Mouse (Mus musculus): ENCODE measurements around the gene Cd3g.

The Cd3g gene

DNA sequence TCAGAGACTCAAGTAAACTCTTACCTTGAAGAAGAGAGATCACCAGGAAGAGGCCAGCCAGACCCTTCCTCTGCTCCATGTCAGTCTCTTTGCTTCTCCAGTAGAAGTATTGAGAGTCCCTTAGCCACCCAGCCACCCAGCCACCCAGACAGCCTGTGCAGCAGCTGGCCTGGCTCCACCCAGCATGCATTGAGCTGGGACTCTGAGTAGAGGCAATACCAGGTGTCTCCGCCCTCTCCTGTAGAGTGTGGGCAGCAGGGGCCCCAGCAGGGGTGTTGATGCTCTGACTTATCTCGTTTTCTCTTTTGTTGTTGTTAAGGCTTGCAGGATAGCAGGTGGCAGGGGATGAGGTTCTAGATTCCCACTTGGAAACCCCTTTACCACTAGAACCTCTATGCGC, at the start of gene Cd3g:
Gene Cd3g (minus strand): TSS at position 190 of the 400 bp plus-strand sequence.
- ATAC-seq (ENCODE audit: low TSS enrichment): no peak

DNA sequence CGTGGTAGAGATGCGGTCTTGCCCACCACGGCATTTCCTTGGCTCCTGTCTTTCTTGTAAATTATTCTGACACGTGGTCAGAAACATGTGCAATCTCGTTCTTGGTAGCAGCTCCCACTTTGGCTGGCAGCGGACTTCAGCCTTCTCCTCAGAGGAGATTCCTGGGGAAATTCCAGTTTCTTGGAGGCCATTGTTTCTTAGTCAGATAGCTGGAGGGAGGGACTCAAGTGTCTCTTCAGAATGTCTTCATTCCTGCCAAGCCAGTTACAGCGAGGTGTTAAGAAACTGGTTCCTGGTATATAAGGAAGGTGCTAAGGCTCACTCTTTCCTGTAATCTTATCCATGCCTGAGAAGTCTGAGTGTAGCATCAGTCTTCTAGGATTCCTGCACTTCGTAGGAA, 47.1 kb upstream of the Cd3g start:
- no peak for ATAC-seq (ENCODE audit: low TSS enrichment)

DNA sequence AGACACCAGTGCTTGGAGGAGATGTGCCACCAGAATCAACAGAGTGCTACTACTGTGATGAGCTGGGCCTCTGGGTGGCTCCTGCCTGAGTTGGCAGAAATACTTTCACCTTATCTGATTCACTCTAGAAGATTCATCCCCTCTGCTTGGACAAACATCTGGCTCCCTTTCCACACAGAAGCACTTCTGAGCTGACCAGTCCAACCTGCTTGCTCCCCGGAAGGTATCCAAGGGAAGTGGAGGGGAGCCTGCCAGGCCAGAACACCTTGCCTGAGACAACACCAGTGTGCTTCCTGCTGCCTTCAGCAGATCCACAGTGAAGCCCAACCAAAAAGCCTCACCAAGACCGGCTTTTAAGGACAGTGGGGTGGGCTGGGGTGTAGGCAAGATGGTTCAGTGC, 44.0 kb upstream of the Cd3g start:
- ATAC-seq (ENCODE audit: low TSS enrichment): no peak

DNA sequence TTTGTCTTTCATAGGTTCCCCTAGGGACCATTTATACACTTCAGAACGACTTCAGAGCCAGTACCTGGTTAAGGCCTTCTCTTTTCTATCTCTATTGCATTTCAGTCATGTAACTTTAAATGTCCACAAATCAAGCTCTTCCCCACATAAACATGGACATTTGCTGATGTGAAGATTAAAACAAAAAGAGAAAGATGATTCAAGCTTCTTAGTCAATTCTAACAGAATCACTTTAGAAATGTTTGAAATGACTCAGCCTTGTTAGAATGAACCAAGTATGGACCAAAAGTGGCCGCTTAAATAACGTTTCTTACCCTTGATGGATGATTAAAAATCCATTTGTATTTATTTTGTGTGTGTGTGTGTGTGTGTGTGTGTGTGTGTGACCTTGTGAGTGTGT, 43.4 kb upstream of the Cd3g start:
- ATAC-seq (ENCODE audit: low TSS enrichment): no peak

DNA sequence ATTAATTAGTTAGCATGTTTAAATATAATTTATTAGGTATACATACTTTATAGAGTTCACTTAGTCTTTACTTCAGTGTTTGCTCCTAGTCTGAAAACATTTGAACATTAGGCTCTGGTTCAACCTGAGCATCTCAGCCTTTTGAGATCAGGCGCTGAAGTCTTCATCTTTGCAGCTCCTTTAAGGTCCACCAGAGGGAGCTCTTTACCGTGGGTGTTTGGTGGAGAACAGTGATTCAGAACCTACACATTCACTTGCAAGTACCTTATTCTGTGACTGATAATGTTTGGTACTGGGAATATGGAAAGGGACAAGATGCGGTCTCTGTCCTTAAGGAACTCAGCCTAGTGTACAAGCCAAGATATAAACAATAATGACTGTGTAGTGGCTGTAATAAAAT, 42.6 kb upstream of the Cd3g start:
- ATAC-seq (ENCODE audit: low TSS enrichment): peak; percentile 57; the same call in 1 of the 2 replicates

DNA sequence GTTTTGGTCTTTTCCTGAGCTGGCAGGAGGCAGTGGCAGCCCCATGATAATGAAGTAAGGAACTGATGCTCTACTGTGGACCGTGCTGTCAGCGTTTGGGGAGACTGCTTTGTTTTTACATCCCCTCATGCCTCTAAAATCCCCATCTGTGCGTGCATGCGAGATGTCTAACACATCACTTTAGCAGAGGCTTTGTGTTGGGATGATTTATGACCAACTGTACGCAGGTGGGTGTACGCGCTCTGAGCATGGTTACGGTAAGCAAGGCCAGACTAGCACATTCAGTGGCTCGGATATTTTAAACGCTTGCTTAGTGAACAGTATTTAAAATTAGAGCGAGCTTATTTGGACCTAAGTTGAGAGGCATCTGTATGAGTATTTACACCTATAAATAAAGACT, 37.8 kb upstream of the Cd3g start:
- ATAC-seq (ENCODE audit: low TSS enrichment): peak; percentile 76

DNA sequence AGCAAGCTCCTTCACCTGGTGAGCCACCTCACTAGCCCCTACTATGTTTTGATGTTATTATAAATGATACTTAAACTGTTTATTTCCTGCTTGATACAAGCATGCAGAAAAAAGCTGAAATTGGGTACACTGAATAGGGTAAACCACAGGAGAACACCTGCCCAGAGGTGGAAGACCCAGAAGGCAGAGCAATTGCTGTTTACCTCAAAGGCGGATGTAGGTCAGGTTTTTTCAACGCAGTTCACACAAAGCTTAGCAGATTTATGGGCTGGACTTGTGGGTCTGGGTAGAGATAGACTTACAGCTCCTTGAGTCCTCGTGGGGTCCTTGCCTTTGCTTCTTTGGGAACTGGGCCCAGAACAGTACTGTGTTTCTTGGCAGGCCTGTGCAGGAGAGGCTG, 35.6 kb upstream of the Cd3g start:
- ATAC-seq (ENCODE audit: low TSS enrichment): no peak

DNA sequence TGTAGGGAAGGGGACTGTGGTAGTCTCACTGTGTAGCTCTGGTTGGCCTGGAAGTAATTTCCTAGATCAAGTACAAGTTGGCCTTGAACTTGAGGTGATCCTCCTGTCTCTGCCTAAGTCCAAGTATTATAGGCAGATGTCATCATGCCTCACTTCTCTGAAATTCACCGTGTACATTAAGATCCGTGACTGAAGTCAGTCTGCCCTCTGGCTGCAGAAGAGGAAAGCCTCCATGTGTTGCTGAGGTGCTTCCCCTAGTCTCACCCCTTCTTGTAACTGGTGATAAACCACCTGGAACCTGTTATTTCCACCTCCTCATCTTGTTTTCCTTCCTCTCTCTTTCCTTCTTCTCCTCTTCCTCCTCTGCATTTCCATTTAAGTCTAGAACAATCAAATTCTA, 34.6 kb upstream of the Cd3g start:
- no peak for ATAC-seq (ENCODE audit: low TSS enrichment)

DNA sequence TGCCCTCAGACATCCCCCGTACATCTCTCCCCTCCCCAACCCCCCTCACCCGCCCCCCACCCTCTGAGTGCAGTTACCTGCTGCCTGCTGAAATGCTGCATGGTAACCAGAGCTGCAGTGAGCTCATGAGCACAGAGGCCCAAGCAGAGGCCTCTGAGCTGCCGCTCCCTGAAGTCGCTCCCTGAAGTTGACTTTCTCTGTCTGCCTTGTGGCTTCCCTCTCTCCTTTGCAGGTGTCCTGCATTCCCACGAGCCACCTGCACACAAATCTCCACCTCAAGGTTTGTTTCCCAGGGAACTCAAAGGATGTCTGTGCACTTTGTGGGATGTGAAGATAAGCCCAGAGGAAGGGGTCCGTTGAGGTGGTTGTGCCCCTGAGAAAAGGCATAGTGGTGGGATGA, 31.1 kb upstream of the Cd3g start:
- ATAC-seq (ENCODE audit: low TSS enrichment): no peak

DNA sequence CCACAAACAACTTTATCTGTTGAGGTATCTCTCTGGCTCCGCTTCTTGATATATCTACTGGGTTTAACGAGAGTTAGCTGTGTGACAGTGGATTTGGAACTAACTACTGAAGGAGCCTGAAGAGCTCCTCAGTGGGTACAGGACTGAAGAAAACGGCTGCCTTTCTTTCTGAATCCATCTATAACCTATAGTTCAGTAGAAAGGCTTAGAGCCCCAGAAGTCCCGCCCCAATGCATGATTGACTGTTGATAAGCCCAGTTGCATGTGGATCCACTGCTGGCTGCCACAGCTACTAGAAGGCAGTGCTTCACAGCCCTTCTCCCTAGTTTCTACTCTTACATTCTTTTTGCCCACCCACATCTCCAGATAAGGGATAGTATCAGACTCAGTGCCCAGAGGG, 30.2 kb upstream of the Cd3g start:
- no peak for ATAC-seq (ENCODE audit: low TSS enrichment)

DNA sequence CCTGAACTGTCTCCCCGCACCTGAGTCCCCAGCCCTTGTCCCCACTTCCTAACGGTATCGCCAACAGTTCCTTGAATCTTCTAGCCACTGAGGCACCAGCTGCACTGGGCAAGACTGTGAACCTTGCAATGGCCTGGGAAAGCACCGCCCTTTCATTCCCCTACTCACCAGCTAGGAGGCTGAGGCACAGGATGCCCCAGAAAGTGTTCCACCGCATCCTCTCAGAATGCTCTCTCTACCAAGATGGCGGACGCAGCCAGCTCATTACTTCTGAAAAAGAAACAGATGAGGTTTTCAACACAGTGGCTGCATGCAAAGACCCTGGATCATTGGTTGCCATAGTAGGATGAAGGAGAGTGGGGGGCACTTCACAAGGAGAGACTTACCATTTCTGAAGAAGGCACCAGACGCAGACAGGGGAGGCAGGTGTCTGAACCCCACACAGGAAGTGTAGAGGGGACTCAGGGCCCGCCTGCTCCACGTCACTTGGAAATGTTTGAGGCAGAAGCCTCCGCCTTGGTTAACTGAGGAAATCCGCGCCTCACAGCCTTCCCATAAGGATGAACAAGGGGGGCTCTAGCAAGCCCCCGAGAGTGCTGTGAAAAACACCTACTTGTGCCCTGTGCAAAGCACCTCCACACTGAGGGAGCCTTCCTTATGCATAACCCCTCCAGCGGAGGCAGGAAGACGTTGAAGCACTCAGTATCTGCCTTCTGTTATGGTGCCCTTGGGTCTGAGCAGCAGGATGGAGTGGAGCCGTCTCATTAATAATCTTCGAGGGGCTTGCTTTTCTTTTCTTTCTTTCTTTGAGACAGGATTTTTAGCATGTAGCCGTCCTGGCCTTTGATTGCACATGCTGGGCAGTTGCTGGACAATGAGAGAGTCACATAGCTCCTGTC, 29.2 kb upstream of the Cd3g start, which contains the start of gene Cd3e:
Gene Cd3e (minus strand): TSS at position 448 of the 899 bp plus-strand sequence.
- no peak for ATAC-seq (ENCODE audit: low TSS enrichment)

DNA sequence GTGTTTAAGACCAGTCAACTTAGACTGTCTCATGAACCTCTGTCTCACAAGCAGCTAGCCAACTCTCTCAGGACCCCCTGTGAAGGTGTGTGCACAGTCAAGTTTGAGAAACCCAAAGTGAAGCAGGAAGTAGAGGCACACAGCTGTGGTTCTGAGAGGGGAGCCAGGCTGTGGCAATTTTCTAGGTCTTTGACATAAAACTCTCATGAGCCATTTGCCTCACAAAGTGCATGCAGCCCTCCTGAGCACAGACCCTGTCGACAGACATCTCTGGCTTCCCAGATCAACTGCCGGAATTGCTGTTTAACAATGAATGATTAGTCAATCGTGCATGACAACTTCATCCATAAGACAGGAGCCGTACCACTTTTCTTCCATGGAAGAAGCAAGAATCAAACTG, 28.1 kb upstream of the Cd3g start:
- no peak for ATAC-seq (ENCODE audit: low TSS enrichment)

DNA sequence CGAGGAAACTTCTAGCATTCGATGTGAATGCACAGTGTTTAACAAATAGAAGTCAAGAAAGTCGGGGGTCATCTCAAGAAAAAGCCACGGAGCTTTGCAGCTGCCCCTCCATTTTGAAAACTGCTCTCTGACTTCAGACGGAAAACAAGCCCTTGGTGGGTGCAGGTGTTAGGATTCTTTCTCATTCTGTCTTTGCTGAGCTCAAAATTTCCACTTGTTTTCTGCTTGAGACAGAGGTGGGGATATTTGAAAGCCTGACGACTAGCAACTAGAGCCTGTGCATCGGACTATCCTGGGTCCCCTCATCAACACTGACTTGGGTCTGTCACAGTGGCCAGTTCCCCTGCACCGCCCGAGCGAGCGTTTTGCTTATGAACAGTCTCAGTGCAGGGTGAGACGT, 27.2 kb upstream of the Cd3g start:
- no peak for ATAC-seq (ENCODE audit: low TSS enrichment)

DNA sequence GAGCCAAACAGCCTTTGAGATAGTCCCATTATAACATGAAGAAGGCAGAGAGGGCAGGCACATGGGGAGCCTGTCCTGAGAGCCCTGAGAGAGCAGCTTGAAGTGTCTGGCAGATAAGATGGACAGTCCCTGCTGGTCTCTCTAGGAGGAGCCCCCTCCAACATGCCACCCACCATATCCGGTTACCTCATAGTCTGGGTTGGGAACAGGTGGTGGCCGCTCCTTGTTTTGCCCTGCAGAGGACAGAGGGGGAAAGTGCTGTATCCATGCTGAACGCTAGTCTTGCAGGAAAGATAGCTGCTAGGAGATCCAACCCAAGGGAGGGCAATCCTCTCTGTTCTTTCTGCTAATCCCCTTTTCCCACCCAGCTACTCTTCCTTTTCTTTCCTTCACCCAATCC, 20.0 kb upstream of the Cd3g start:
- no peak for ATAC-seq (ENCODE audit: low TSS enrichment)

DNA sequence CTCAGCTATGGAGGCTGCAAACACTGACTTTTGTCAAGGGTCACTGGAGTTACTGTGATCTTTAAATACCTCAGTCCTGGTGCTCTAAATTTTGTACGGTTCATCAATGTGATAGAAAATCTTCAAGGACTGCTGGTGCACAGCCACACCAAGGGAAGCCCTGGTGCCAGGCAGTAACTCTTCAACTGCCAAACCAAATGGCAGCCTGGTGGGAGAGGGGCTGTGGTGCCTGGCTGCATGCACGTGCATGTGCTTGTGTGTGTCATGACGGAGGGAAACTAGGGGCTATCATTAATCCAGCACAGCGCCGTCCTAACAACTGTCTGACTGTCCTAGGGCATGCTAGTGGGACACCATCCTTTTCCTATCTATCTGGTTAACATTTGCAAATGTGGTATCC, 19.5 kb upstream of the Cd3g start:
- no peak for ATAC-seq (ENCODE audit: low TSS enrichment)

DNA sequence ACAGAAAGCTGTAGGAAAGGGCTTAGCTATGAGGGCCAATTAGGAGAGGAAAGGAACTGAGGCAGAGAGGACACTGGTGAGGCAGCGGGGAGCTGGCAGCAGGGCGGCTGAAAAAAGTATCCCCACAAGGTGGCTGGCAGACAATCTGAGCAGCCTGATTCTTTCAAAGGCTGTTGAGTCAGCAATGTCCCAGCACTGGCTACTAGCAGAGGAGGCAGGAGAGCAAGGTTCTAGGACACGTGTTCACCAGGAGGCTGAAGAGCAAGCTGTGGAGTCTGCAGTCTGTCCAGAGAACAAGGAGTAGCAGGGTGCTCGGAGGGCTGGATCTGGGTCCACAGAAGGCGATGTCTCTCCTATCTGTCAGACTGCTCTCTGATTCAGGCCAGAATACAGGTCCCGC, 18.9 kb upstream of the Cd3g start:
- peak; percentile 67; the same call in 1 of the 2 replicates for ATAC-seq (ENCODE audit: low TSS enrichment)

DNA sequence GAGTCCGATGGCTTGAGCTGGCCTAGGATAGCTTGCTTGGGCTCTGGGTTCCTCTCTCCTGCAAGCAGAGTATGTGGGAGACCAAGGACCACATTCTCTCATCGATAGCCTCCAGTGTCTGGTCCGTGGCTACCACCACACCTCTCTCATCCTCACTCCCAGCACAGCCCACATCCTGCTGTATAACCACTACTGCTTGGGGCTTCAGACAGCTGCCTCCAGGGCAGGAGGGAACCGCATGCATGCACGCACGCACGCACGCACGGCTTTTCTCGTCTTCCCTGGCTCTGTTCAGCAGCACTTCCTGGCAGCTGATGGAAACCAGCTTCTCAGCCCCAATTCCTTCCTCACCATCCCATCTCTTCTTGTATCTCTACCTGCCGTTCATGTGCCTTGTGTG, 17.9 kb upstream of the Cd3g start:
- no peak for ATAC-seq (ENCODE audit: low TSS enrichment)

DNA sequence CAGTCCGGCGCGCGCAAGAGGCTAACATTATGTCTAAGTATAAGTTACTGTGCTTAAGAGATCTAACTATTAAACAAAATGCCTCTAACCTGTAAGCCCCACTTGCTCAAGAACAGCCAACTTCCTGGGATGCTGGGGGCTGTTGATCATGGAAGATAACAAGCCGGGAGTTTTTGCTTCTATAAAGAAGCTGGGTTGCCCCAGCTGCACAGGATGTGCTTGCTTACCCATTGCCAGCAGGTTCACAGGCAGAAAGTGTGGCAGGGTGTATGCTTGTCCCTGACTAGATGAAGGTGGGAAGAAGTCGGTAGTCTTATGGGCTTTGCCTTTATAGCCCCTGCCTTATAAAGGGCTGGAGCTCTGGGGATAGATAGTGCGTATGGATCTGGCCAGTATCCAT, 16.4 kb upstream of the Cd3g start:
- ATAC-seq (ENCODE audit: low TSS enrichment): no peak

DNA sequence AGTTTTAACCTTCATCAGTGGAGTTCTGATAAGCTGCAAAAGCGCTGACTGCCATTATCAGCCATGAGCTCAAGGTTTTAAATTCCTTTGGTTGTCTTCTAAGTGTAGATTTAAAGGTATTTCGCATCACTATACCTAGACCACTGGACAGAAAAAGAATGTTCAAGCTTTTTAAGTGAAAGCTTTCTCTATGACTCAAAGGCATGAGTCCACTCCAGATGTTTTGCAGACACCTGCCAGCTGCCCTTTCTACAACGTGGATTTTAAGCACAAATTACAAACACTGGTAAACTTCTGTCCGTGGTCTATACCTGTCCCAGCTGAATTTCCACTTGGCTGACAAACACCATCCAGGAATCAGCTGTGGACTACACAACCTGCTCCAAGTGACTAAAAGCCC, 14.7 kb upstream of the Cd3g start:
- ATAC-seq (ENCODE audit: low TSS enrichment): no peak

DNA sequence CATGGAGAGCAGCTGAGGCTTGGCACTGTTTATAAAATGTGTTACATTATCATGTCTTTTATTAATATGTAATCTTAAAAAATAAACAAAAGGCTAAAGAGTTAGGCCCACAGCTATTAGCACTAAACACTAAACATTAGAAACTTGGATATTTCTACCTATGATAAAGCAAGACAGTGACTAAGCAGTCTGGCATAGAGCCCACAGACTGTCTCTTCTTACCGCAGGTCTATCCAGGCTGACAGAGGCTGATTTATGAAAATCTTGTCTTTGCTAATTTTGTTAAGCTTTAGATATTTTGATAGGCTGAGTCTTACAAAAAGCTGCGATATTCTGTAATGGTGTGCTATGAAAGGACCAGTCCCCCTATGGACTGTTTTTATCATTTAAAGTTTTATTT, 13.0 kb upstream of the Cd3g start:
- ATAC-seq (ENCODE audit: low TSS enrichment): no peak

DNA sequence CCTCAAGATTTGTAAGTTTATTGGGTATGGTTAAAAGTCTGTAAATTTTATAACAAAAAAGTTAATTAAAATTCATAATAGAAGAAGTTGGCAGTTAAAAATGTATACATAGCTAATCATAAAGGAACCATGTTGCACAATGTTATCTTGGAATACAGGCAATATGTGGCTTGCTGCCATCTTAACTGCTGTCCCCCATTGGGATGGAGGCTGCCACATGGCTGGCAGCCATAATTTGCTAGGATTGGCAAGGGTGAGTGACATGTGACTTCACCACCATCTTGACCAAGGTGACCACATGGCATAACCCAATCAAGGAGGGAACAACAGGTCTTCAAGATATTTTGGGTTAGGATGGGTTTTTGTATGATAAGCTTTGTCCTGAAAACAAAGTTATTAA, 12.0 kb upstream of the Cd3g start:
- ATAC-seq (ENCODE audit: low TSS enrichment): no peak

DNA sequence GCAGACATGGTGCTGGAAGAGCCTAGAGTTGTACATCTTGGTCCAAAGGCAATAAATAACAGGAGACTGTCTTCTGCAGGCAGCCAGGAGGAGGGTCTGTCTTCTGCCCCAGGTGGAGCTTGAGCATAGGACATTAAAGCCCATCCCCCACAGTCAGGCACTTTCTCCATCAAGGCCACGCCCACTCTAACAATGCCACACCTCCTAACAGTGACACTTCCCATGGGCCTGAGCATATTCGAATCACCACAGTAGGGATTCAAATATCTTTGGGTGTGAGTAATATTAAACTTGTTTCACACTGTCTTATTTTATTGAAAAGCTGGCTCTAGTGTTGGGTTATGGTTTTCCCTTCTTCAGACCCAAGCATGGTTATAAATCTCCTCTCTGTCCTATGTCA, 11.6 kb upstream of the Cd3g start:
- ATAC-seq (ENCODE audit: low TSS enrichment): no peak

DNA sequence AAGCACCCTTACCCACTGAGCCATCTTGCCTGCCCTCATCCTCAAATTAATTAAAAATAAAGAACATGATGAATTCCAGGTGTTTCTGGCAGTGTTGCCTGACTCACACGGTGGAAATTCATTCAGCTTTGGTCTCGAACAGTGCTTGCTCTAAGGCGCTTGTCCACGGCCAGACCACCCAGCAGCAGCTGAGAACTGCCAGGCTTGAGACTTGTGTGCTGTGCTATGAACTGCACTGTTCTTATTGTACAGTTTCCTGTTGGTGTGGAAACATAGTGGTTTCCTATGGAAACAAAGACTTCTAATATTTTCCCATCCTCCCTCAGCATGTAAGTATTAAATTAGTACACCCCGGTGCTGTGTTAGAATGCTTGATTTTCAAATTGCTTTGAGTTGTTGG, 6.7 kb upstream of the Cd3g start:
- no peak for ATAC-seq (ENCODE audit: low TSS enrichment)

DNA sequence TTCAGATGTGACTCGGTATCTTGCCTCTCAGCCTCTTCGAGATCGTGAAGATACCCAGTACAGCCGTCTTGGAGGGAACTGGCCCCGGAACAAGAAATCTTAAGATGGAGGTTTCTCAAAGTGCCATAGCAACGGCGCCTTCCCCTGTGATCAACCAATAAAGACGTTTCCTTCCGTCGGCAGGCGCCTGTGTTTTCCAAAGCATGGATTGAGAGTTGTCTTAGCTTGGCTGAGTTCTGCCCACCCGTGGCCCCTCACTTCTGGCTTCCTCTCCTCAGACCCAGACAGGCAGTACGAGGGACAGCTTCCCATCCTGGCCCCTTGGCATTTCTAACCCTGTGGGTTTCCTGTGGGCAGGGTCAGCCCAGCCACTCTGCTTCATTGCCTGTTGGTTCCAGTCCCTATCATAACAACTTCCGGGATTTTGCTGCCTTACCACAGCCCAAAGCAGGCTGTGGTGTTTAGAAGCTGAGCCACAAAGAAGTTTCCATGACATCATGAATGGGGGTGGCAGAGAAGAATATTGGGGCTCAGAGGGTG, 6.1 kb upstream of the Cd3g start:
- ATAC-seq (ENCODE audit: low TSS enrichment): no peak
